Mouse (Mus musculus) cerebellum, postnatal 25 days (tissue): ENCODE data around the gene Gm27235.
"Not testable (repeated sequence)": the region's sequence is repeated elsewhere in the genome, so short reads cannot be mapped to it uniquely, and the experiment has no call there.

Experiments
- DNase-seq, 2 experiments: peaks; one replicate each; pipeline ENCODE4 v3.0.0; 2021; ENCODE audit warnings: mixed read lengths in 2 of 2

Gene Gm27235

DNA sequence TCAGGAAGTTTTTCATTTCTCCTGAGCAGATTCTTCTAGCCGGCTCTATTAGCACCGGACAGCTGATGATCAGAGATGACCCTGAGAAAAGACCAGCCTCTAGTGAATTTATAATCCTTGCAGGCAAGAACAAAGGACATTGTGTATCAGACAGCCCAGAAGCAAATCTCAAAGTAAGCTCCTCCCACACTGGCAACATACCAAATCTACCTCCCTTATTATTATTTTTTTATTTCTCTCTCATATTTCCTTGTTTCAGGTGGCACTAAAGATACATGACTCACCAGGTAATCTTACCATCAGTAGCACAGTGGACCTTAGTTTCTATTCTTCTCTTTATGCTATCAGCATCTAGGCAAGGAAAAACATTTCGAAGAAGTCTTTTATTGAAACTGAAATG is at the start of gene Gm27235, which contains the start of gene D730048I06Rik:
Gene Gm27235, minus strand, starts transcription at position 101 of the 400 bp plus-strand sequence.
Gene D730048I06Rik, minus strand, starts transcription at position 112 of the 400 bp plus-strand sequence.
- no peak for DNase-seq

- not testable (repeated sequence) for DNase-seq
These were observed 28.0 kb upstream of the Gm27235 start for GRCm38 (mm10) chr9:35817881-35818280.

- DNase-seq, result no peak
These were observed 8.2 kb upstream of the Gm27235 start for GRCm38 (mm10) chr9:35798146-35798545.

DNA sequence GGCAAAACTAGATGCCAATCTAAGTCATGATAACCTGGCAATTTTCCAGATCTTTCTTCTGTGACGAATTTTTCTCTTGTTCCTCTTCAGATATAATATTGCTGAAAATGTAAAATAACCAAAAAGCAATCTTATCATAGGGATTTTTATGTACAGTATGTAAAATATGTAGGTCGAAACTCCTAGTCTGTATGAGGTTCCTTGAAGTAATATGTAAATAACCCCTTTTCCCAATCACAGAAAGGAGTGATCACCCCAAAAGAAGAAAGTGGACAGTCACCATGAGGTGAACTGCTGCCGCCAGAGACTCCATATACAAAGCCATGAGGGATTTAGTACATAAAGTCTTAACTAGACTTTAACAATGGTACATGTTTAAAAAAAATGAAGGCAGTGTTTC is 11.9 kb downstream of the Gm27235 start, which contains the start of gene Gm17727:
Gene Gm17727, minus strand, starts transcription at position 101 of the 400 bp plus-strand sequence.
- DNase-seq, result no peak

- DNase-seq, result no peak
These were observed 33.1 kb downstream of the Gm27235 start for GRCm38 (mm10) chr9:35756843-35757242.

DNA sequence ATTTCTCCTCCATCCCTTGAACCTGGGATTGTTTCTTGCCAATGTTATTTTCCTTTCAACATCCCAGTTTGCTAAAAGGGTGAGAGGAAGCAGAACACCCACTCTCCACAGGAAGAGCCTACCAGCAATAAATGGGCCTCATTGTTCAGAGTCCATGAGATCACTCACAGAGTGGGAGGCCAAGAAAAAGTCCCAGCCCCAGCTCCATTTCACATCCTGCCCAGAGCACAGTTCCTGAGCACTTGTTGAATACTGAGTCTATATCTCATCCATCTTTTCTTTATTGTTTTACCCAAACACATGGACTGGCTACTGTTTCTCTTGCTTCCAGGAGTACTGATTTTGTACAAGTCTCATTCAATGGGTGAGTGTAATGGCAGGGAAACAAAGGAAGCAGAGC is 49.2 kb downstream of the Gm27235 start, which contains the start of gene Gm17677:
Gene Gm17677, plus strand, starts transcription at position 301 of the 400 bp plus-strand sequence.
- no peak for DNase-seq
